Mouse (Mus musculus): ENCODE measurements around the gene Ccdc85c. TPM values are rescaled to one million over a fixed set of nuclear protein-coding genes. Genes with fewer than 3 reads are reported as not detected.

The Ccdc85c gene
- polyA plus RNA-seq, 1 experiment from 2014 or later = 15.2 TPM

DNA sequence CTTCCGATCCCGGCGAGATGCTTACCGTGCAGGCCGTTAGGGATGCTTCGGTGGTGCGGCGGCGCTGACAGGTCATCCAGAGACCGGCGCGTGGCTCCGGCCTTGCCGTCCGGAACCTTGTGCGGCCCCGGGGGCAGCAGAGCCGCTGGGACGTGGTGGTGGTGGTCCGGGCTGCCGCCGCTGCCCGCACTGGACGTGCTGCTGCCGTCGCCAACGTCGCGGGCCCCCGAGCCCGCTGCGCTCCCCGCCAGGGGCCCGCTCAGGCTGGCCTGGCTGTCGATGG, 971 bp downstream of the Ccdc85c start:
- Histone ChIP-seq H3K4me2 (replicated peaks) (peak overlapping the region; percentile 94), H3K9ac (peak overlapping the region; percentile 93), H3K36me3 (no peaks in the 10 kb centered on the region), H3K9me3 (replicated peaks) (no peaks in the 10 kb centered on the region), H3K4me1 (peaks cover 83% of the 10 kb centered on the region), H3K4me3 (peak overlapping the region; percentile 87), H3K27ac (peak overlapping the region; percentile 87), H3K27me3 (no peaks in the 10 kb centered on the region)
- WGBS = under 1% methylated on average over 35 of the region's 35 CpGs
- ATAC-seq (ENCODE audit: low FRiP score) = no peak

DNA sequence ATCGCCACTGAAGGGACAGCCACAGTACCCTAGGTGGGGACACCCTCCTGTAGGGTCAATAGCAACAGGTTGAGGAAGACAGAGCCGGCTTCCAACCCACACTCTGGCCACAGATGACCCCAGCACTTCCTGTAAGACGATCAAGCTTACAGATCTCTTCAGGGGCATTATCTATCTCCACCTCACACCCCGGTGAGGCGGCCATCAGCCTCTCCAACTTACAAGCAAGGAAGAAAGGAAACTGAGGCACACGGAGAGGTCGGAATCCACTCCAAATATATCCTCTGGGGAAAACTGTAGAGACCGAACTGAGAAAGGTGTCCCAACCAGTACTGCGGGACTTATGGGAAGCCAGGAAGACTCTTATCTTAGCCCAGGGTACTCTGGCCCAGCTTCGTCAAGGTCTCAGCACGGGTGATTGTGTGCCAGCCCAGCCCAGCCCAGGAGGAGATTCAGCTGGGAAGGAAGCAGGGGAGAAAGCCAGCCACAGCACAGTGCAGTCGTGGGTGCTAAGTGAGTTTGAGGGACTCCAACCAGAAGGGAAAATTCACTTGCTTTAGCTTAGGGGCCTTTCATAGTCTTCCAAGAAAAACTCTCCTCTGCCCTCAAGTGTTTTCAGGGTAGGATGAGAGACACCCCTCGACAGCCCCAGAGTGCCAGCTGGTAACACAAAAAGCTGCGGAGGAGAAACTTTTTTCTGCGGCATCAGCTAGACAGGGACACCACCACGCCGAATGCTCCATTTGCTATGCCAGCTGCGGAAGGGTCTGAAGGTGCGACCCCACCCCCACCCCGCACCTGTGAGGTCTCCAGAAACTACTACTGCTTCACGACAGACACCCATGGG, 1.5 kb downstream of the Ccdc85c start:
- Histone ChIP-seq H3K36me3 (no peaks in the 10 kb centered on the region), H3K4me1 (peaks cover 82% of the 10 kb centered on the region), H3K4me2 (replicated peaks) (peak overlapping the region; percentile 94), H3K9me3 (replicated peaks) (no peaks in the 10 kb centered on the region), H3K4me3 (peak overlapping the region; percentile 87), H3K27me3 (no peaks in the 10 kb centered on the region), H3K27ac (no peak overlapping the region), H3K9ac (peak overlapping the region; percentile 93)
- WGBS = 4% methylated on average over 21 of the region's 21 CpGs
- no peak for ATAC-seq (ENCODE audit: low FRiP score)

DNA sequence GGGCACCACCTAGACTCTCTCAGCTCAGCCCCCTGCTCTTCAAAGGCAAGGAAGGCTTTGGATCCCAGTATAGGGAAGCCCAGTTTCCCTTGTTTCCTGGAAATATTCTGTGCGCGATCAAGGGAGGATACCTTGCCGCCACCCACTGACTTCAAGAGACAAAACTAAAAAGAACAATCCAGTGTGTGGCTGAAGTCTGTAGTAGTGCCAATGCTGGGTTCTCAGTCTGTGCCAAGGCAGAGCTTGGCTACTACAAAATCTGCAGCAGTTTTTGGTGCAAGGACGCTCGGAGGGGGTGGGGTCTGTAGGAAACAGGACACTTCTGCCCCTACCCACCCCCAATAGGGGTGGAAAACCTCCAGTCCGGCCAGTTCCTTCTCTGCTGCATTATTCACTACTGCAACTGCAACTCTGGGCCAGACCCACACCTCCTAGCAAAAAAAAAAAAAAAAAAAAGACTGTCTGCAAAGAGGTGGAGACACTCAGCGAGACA, 3.0 kb downstream of the Ccdc85c start:
- H3K9ac ChIP-seq = peak overlapping the region; percentile 93
- no peak for ATAC-seq (ENCODE audit: low FRiP score)
- 53% methylated on average over 7 of the region's 7 CpGs for WGBS

DNA sequence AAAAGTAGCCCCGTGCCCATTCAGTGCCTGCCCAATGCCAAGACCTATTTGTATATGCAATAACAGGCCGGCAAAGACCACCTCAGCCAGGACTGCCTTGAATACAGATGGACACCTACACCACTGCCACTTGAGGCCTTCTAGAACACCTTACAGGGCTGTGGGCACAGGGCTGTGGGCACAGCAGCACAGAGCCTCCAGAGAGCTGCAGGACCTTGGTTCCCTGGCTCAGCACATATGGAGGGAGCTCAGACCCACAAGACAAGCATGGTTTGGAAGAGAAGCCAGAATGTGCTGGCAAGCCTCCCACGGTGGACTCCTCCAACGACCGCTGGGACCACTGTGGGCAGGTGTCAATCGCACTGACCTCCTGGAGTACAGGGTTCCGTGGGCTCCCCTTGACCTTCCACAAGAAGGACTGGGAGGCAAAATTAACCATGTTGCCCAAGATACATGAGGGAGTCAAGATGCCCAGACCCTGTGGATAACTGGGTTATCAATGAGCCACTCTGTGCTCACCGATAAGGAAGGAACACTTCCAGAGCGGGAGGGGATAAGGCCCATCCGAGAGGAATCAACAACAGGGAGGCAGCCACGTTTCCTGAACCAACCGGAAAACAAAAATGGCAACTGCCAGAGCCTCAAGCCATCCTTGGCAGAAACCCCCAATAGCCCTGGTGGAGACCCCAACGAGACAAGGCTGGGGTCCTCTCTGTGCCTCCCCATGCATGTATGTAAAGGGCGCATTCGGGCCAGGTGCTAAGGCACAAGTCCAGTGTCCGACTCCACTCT, 3.7 kb downstream of the Ccdc85c start:
- Histone ChIP-seq H3K4me1 (peaks cover 79% of the 10 kb centered on the region), H3K36me3 (no peaks in the 10 kb centered on the region), H3K27ac (peak overlapping the region; percentile 66), H3K9ac (peak overlapping the region; percentile 53), H3K9me3 (replicated peaks) (no peaks in the 10 kb centered on the region), H3K27me3 (no peaks in the 10 kb centered on the region), H3K4me3 (peak overlapping the region; percentile 87), H3K4me2 (replicated peaks) (peak overlapping the region; percentile 94)
- WGBS = 76% methylated on average over 16 of the region's 16 CpGs
- no peak for ATAC-seq (ENCODE audit: low FRiP score)

More for the DNA sequence above, 3.0 kb downstream of the Ccdc85c start:
- Histone ChIP-seq H3K4me3 (peak overlapping the region; percentile 87), H3K9me3 (replicated peaks) (no peaks in the 10 kb centered on the region), H3K27me3 (no peaks in the 10 kb centered on the region), H3K4me1 (peaks cover 79% of the 10 kb centered on the region), H3K4me2 (replicated peaks) (peak overlapping the region; percentile 94), H3K36me3 (no peaks in the 10 kb centered on the region), H3K27ac (peak overlapping the region; percentile 35; the same call in 1 of the 2 replicates)

DNA sequence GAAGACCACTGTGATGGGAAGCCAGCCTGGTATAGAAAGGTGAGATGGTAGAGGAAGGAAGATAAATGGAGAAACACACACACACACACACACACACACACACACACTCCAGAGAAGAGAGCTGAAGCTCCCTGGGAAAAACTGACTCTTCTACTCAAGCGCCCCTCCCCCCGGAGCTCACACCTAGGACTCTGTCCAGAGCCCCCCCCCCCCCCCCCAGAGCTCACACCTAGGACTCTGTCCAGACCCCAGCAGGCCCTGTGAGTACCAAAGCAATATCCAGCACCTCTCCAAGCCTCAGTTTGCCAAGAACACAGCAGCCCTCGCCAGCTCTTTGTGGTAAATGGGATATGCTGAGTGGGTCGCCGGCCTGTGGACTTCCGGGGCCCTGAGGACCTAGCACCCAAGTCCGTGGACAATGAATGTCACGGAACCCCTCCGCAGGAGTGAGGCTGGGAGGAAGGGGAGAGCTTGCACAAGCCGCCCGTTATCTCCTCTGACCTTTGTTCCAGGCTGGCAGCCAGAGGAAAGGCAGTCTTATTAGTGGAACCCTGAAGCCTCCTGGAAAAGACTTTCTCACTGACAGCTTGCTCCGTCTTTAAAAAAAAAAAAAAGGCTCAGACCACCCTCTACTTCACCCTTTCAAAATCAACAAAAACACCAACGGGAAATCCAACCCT, 4.8 kb downstream of the Ccdc85c start:
- H3K27ac ChIP-seq = no peak overlapping the region

DNA sequence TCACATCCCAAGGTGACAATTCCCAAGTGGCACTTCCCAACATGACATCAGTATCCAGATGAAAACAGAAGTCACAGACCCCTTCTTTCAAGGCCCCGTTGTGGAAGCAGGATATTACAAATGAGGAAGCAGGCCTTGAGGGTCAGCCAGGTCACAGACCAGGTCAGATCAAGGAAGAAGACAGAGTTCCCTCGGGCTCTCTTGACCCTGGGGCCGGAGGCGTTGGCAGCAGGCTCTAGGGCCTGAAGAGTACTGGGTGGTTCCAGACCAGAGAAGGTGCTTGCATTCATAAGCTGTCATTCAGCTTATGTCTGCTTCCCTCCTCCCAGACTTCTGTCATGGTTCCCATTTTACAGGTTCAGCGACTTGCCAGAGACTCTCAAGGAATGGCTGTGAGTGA, 5.5 kb downstream of the Ccdc85c start:
- H3K27me3 ChIP-seq = no peaks in the 10 kb centered on the region

More for the DNA sequence above, 4.8 kb downstream of the Ccdc85c start:
- peak overlapping the region; percentile 94 for H3K4me2 ChIP-seq (replicated peaks)
- no peaks in the 10 kb centered on the region for H3K36me3 ChIP-seq
- peaks cover 88% of the 10 kb centered on the region for H3K4me1 ChIP-seq
- ATAC-seq (ENCODE audit: low FRiP score) = no peak
- H3K9ac ChIP-seq = no peak overlapping the region
- H3K9me3 ChIP-seq (replicated peaks) = no peaks in the 10 kb centered on the region
- H3K4me3 ChIP-seq = no peak overlapping the region
- WGBS = 59% methylated on average over 11 of the region's 13 CpGs
- H3K27me3 ChIP-seq = no peaks in the 10 kb centered on the region

DNA sequence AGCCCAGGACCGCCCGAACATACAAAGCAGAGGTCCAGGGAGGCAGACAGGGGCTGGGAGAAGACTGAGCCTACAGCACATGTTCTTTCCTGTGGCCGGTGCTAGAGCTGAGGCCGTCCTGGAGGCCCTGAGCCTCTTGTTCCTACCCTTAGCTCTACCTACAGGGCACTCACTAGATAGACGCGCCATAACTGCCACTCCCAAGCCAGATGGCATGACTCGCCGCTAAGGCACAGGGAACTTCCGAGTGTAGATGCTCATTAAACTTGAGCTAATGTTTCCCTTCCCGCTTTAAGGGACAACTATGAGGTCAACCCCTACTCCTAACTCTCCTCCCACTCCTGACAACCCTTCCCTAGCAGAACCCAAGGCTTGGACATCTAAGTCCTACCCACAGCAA, 6.3 kb downstream of the Ccdc85c start:
- H3K27ac ChIP-seq = no peak overlapping the region
- WGBS = 89% methylated on average over 10 of the region's 10 CpGs
- H3K4me1 ChIP-seq = peaks cover 96% of the 10 kb centered on the region
- ATAC-seq (ENCODE audit: low FRiP score) = no peak
- H3K4me3 ChIP-seq = no peak overlapping the region
- H3K36me3 ChIP-seq = no peaks in the 10 kb centered on the region
- no peaks in the 10 kb centered on the region for H3K27me3 ChIP-seq
- no peak overlapping the region for H3K9ac ChIP-seq
- no peak overlapping the region for H3K4me2 ChIP-seq (replicated peaks)
- H3K9me3 ChIP-seq (replicated peaks) = no peaks in the 10 kb centered on the region

More for the DNA sequence above, 5.5 kb downstream of the Ccdc85c start:
- ATAC-seq (ENCODE audit: low FRiP score) = no peak
- no peak overlapping the region for H3K4me2 ChIP-seq (replicated peaks)
- peaks cover 95% of the 10 kb centered on the region for H3K4me1 ChIP-seq
- no peak overlapping the region for H3K4me3 ChIP-seq
- H3K9ac ChIP-seq = no peak overlapping the region
- no peaks in the 10 kb centered on the region for H3K9me3 ChIP-seq (replicated peaks)
- no peak overlapping the region for H3K27ac ChIP-seq
- H3K36me3 ChIP-seq = no peaks in the 10 kb centered on the region
- 66% methylated on average over 5 of the region's 5 CpGs for WGBS

DNA sequence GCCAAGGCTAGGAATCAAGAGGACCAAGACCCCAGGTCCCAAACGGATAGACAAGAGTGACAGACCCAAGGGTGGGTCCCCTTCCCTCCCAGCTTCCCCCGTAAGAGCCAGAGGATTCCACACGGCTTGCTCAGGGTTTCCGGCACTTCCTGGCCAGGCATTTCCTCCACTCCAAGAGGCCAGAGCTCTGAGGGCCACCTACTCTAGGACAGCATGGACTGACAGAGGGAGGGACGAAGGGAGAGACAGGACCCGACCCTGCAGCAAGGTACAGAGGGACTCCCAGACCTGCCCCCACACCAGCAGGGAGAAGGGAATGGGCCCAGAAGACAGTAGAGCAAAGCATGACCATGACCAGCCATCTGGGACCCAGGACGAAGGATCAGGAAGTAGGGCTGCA, 7.6 kb downstream of the Ccdc85c start:
- Histone ChIP-seq H3K36me3 (no peaks in the 10 kb centered on the region), H3K9me3 (replicated peaks) (no peaks in the 10 kb centered on the region), H3K4me3 (no peak overlapping the region), H3K27ac (peak overlapping the region; percentile 90), H3K9ac (no peak overlapping the region), H3K4me2 (replicated peaks) (no peak overlapping the region), H3K27me3 (no peaks in the 10 kb centered on the region), H3K4me1 (peaks cover 95% of the 10 kb centered on the region)
- ATAC-seq (ENCODE audit: low FRiP score) = no peak
- 82% methylated on average over 7 of the region's 7 CpGs for WGBS

DNA sequence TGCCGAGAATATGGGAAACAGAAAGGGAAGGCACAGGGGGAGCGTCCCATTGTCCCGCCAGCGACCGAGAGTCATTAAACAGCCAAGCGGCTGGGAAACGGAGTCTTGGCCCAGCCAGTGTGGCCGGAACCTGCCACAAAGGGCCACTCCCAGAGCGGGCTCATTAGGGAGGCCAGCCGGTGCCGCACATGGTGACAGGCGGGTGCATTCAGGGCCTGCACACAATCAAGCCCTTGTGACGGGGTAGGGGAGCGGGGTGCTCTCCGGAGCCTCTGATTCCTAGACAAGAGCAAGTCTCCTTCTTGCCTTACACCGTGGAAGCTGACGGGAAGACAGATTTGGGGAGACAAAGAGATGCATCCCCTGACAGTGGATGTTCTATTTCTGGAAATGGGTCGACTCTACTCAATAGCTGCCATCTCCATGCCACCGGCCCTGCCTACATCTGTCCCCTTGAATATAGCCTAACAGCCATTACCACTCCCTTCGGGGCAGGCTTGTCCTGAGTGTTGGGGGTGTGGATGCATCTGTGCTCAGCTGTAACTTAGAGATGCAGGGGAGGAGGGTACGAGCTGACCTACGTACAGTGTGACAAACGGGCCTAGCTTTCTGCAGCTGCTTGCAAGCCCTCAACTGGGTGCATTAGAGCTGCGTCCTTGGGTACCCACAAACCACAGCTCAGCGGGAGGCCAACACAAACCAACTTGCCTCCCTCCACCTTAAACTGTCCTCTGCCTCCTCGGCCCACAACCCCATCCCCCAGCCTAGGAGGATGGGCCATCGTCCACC, 9.2 kb downstream of the Ccdc85c start:
- Histone ChIP-seq H3K27me3 (no peaks in the 10 kb centered on the region), H3K9me3 (replicated peaks) (no peaks in the 10 kb centered on the region), H3K36me3 (no peaks in the 10 kb centered on the region), H3K27ac (peak overlapping the region; percentile 90), H3K4me3 (peak overlapping the region; percentile 13), H3K9ac (peak overlapping the region; percentile 55), H3K4me2 (replicated peaks) (peak overlapping the region; percentile 44), H3K4me1 (peaks cover 94% of the 10 kb centered on the region)
- peak; percentile 83 for ATAC-seq (ENCODE audit: low FRiP score)
- WGBS = 17% methylated on average over 27 of the region's 27 CpGs

DNA sequence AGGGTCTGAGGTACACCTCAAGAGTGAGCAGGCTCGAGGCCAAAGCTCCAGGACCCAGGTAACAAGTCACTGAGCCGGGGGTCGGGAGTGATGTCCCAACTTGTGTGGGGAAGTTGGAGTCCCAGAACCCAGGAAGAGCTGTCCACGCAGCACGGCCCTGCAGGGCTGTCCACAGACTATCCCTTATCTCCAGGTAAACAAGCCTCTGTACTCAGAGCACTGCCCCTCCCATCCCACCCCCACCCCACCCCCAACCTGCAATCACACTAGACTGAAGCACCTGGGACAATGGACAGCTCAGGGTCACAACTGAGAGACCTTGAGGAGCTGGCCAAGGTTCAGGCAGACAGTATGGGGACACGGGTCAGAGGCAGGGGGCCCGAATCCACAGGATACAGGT, 10.3 kb downstream of the Ccdc85c start:
- Histone ChIP-seq H3K9me3 (replicated peaks) (no peaks in the 10 kb centered on the region), H3K9ac (no peak overlapping the region), H3K36me3 (no peaks in the 10 kb centered on the region), H3K4me2 (replicated peaks) (peak overlapping the region; percentile 44), H3K27me3 (no peaks in the 10 kb centered on the region), H3K27ac (peak overlapping the region; percentile 90), H3K4me1 (peaks cover 88% of the 10 kb centered on the region), H3K4me3 (no peak overlapping the region)
- 72% methylated on average over 7 of the region's 7 CpGs for WGBS
- ATAC-seq (ENCODE audit: low FRiP score) = no peak

DNA sequence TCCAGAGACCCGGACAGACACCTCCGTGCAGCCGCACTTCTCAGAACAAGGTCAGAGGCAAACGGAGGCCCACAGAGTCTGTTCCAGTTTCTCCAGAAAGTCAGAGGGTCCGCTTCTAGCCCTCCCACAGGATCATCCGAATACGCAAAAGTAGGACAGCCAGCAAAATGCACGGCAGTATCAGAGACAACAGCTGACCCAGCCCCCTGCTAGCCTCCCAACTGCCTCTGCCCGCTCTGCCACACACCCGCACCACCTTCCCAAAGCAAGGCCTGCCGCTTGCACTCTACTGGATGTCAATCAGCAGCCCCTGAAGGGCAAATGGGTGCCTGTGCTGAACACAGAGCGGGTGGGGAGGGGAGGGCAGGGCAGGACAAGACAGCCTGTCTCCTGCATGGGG, 14.3 kb downstream of the Ccdc85c start:
- Histone ChIP-seq H3K4me2 (replicated peaks) (no peak overlapping the region), H3K4me1 (peaks cover 89% of the 10 kb centered on the region), H3K4me3 (no peak overlapping the region), H3K9ac (no peak overlapping the region), H3K27ac (no peak overlapping the region), H3K36me3 (no peaks in the 10 kb centered on the region), H3K27me3 (no peaks in the 10 kb centered on the region), H3K9me3 (replicated peaks) (no peaks in the 10 kb centered on the region)
- ATAC-seq (ENCODE audit: low FRiP score) = no peak
- 76% methylated on average over 12 of the region's 12 CpGs for WGBS
